Mouse (Mus musculus): ENCODE results near the gene Adamts18. TPM values are rescaled to one million over a fixed set of nuclear protein-coding genes. Genes with fewer than 3 reads are reported as not detected.

Adamts18 gene
- 1 to 10 TPM; 2.0 to 2.5 (median 2.3) TPM for total RNA-seq (2022)

GRCm38 (mm10) chr8:113848653-113849135, at the start of gene Adamts18:
Gene Adamts18 (minus strand): TSS chr8:113848738.
- DNase-seq (ENCODE audit: low spot score in 2 of 2), result peak; percentile 22 to 27

DNA sequence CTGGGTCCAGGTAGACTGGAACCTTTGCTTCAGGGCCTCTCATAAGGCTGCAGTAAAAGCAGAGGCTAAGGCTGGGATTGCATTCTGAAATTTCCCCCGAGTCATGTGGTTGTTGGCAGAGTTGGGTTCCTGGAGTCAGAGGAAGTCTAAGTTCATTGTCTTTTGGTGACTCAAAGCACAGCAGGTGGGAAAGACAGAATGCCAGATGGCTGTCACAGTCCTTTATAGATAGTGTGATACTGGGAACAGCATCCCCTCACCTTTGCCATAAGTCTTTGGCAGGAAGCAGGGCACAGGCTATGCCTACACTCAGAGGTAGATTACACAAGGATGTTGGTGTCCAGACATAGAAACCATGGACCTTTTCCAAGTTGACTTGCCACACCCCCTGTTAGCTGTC, 47.9 kb upstream of the Adamts18 start:
- no peak for DNase-seq (ENCODE audit: low spot score in 2 of 2)

DNA sequence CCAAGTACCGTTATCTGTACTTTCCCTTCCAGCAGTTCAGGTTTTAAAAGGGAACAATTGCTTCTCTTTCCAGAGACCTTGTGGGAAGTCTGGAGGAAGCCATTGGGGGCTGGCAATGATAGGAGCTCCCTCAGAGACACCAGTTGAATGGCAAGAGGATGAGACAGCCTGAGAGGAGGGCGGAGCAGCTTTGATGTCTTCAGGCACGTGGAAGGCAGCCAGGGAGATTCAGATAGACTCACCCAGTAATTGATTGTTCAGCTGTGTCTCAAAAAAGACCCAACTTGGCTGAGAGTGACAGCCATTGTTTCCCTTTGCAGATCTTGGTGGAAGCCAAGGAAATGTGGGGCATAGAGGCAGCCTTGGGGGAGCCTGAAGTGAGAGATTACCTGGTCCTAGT, 42.8 kb upstream of the Adamts18 start:
- DNase-seq (ENCODE audit: low spot score in 2 of 2), result no peak

DNA sequence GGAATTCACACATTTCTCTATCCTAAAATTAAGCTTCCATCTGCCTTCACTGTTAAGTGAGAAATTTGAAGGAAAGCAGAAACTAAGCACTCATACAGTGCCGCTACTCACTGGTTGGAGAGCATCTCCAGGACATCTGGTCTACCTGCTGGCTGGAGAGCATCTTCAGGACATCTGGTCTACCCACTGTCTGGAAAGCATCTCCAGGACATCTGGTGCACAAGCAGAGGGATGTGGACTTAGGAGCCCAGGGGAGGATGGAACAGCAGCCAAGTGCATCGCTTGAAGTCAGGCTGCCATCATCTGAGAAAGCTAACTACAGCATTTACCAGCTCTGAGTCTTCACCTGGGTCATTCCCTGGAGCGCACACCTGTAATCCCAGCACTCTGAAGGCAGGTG, 38.0 kb upstream of the Adamts18 start:
- DNase-seq (ENCODE audit: low spot score in 2 of 2), result peak in 1 of 2 experiments; percentile 18

DNA sequence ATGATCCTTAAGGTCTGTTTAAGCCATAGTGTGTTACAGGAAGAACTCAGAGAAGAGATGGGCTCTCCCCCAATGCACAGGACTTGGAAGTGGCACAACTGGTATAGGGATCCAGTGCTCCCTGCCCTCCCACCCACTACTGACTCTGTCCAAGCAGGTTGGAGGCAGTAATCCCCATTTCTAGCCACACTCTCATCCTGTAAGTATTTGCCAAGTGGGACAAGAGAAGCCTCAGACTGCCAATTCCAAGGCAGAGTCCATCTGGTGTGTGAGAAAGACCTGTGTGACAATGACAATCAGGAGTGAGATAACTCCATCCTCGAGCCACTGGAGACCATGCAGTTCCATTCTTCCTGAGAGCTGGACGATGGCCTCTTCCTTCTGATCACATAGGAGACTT, 36.6 kb upstream of the Adamts18 start:
- no peak for DNase-seq (ENCODE audit: low spot score in 2 of 2)

DNA sequence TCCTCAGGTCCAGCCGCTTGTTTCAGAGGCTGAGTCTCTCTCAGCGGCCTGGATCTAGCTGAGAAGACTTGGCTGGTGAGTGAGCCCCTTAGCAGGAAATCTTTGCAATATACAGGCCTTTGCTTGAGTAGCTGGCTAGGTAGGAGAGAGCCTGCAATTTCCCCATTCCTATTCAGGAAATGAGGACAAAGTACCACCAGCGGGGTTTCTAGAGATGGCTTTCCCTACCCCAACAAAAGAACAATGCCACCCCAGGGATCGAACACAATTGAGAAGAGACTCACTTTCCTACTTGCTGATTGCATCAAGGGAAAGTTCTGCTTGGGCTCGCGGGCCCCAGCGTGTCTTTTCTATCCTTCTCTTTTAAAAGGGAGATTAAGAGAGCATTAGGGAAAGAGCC, 35.5 kb upstream of the Adamts18 start:
- DNase-seq (ENCODE audit: low spot score in 2 of 2), result no peak

DNA sequence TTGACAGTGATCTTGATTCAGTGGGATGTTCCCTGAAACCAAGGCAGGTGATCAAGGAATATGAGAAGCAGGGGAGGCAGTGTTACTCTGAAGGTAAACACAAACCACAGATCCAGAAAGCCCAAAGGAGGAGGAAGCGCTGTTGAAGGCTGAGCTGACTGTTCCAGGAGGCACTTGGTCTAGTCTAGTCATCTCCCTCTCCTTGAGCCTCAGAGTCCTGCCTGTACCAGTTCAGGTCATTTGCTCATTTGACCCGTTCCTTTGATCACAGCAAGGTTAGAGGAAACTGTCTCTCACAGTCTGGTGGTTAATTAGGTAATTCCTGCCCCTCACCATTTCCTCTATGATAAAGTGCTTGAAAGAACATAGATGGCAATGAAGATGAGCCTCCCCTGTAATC, 34.0 kb upstream of the Adamts18 start:
- DNase-seq (ENCODE audit: low spot score in 2 of 2), result no peak

DNA sequence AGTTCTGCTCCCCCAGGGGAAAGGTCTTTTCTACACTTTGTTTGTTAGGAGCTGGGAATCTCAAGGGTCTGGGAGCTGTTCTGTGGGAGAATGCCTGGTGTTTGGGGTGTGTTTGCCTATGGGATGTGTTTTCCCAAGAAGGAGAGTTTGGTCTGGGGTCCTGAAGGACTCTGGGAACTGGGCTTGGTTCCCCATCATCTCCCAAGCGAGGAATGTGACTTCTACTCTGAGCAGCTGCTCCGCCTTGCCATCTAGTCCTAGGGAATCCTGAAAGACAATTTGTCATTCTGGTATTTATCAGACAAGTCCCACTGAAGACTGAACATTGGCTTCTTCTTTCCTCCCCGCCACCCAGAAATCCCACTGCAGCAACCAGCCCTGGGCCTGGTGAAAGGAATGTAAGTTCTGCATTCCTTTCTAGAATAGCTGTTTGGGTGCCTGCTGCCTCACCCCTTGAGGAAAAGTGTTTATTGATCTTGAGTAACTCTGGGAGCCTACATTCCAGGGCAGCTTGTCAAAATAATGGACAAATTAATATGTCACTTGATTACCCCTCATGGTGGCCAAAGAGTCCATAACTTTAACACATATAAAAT, 30.0 kb upstream of the Adamts18 start:
- no peak for DNase-seq (ENCODE audit: low spot score in 2 of 2)

DNA sequence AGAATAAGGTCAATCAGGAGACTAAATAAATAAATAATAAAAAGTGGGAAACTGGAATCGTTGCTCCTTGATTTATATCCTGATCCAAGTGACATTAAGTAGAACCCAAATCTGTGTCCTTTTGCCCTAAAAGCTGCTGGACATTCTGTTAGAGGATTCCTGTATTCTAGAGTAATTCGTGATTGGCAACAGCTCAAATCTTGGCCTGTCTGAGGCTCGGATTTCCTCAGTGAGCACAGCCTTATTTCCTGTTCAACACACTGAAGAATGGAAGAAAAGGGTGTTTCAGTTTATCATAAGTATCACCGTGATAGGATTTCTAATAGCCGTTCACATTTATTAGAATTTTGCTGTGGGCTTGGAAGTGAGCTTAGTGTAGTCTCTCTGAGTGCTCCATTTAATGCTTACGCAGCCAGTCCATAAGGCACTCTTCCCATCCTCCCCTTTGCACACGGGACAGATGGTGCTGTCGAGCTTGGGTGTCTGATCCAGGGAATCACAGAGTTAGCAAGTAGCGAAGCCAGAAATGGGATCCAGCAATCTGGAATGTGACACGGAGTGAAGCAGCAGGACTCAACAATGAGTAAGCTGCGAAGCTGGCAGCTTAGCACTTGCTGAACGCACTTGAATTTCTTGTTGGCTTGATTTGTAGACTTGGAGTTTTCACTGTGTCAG, 25.0 kb upstream of the Adamts18 start:
- DNase-seq (ENCODE audit: low spot score in 2 of 2), result peak; percentile 32 to 90

GRCm38 (mm10) chr8:113872436-113872835, 23.9 kb upstream of the Adamts18 start:
- DNase-seq (ENCODE audit: low spot score in 2 of 2), result peak in 1 of 2 experiments; percentile 29

DNA sequence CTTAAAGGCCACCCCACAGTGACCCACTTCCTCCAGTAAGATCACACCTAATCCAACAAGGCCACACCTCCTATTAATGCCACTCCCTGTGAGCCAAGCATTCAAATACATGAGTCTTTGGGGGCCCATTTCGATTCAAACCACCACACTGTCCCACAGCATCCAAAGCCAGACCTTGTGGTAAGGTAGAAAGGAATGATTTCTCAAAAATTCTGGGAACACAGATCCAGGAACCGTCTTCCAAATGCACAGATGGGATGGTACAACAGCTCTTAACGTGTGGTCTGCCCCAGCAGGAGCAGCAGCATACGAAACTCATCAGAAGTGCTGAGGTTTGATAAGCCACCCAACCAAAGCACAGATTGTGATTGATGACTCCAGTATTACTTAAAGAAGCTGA, 18.0 kb upstream of the Adamts18 start:
- DNase-seq (ENCODE audit: low spot score in 2 of 2), result no peak

DNA sequence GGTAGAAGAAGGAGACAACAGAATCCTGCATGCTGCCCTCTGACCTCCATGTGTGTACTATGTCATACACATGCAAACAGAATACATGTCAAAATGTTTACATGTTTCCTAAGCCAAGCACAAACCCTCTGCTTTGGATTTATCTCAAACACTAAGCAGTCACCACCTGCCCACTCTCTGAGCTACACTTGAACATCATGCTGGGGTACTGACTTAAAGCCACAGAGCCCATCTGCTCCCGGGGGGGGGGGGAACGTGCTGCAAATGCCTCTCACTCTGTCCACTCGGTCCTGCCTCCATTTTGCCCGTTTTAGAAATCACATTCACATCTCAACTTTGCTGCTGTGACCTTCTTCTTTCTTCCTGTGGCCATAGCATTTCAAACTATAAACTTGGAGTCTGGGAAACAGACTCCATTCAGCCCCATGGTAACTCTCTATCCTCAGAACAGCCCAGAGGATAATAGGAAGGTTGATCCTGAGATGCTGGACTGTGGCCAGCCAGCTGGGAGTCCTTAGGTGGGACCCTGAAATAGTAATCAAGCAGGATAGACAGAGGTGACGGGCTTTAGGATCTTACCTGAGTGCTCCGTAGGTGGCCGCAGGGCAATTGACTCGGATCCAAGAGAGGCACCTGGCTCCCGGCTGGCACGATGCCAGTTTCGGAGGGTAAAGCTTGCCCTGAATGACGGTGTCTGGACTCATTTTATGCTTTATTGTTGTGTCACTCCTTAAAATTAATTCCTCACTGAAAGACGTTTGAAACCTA, 17.0 kb upstream of the Adamts18 start:
- no peak for DNase-seq (ENCODE audit: low spot score in 2 of 2)

- no peak for DNase-seq (ENCODE audit: low spot score in 2 of 2)
Measured at GRCm38 (mm10) chr8:113859890-113860683, 11.5 kb upstream of the Adamts18 start.

DNA sequence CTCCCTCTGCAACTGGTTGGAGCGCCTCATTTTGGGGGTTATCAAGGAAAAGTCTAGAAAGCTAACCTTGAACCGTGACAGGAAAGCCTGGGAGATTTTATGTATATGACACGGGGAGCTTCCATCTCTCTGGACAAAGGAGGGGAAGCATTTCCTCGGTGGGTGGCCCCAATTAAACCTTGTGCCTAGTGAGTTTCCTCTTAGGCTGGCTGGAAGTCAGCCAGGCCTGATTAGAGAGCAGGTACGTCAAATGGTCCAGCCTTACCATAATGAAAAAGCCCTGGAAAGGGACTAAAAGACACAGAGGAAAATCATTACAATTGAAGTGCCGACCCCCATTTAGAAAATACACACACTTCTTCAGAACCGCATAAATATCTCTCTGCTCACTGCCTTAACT, 10.3 kb upstream of the Adamts18 start:
- DNase-seq (ENCODE audit: low spot score in 2 of 2), result no peak

- no peak for DNase-seq (ENCODE audit: low spot score in 2 of 2)
Measured at GRCm38 (mm10) chr8:113854622-113855293, 6.2 kb upstream of the Adamts18 start.

DNA sequence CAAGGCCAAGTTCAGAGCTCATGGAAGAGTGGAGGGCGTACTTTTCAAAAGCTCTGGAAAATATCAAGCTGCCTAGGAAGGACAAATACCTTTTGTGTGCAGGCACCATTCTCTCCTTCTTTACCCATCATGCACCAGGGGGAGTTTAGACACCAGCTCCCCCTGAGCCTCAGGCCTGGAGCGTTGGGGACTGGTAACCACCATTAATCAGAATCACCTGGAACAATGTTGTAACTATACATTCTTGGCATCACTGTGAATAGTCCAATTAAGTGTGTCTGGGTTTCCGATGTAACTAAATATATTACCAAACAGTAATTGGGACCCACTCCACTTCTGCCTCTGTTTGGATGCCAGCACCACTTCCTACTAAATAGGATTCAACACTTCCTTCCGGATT, 5.2 kb upstream of the Adamts18 start:
- no peak for DNase-seq (ENCODE audit: low spot score in 2 of 2)

GRCm38 (mm10) chr8:113851655-113852054, 3.1 kb upstream of the Adamts18 start:
- DNase-seq (ENCODE audit: low spot score in 2 of 2), result no peak

- no peak for DNase-seq (ENCODE audit: low spot score in 2 of 2)
Measured at GRCm38 (mm10) chr8:113848081-113848652, 371 bp downstream of the Adamts18 start.

- no peak for DNase-seq (ENCODE audit: low spot score in 2 of 2)
Measured at GRCm38 (mm10) chr8:113847606-113848080, 895 bp downstream of the Adamts18 start.

- DNase-seq (ENCODE audit: low spot score in 2 of 2), result no peak
Measured at GRCm38 (mm10) chr8:113846669-113847068, 1.9 kb downstream of the Adamts18 start.
